Comparison of ENCODE assay signal across 8 mouse cellular contexts in genomic region chr11:60830433-60831052, GRCm38 (mm10). TPM values are rescaled to one million over a fixed set of nuclear protein-coding genes. Genes with fewer than 3 reads are reported as not detected.
DNase-seq lines count a peak whose midpoint lies in the region; ATAC-seq and TF ChIP-seq lines count a peak whose summit lies in the region.

Gene Dhrs7b, plus strand, starts transcription at chr11:60830631.

- peaks cover 0 to 18% of the 10 kb centered on the region in 2 experiments; a peak in 2 of 4 replicates for H3K36me3 ChIP-seq in MEL (ENCODE audit: control insufficient read depth in 1 of 2, insufficient read depth in 2 of 2, low read length in 2 of 2)
- no peaks in the 10 kb centered on the region for H3K36me3 ChIP-seq in forebrain, postnatal 0 days (ENCODE audit: insufficient read depth)
- H3K36me3 ChIP-seq in lung, embryonic 15.5 days: no peaks in the 10 kb centered on the region

- no peaks in the 10 kb centered on the region for H3K27me3 ChIP-seq in MEL (ENCODE audit: control insufficient read depth in 1 of 2, insufficient read depth in 2 of 2, low read length in 2 of 2)
- H3K27me3 ChIP-seq in cerebellum, adult 2 months (ENCODE audit: control insufficient read depth, insufficient read depth, low read length): no peaks in the 10 kb centered on the region
- no peaks in the 10 kb centered on the region for H3K27me3 ChIP-seq in forebrain, postnatal 0 days (ENCODE audit: insufficient read depth, low read length)
- H3K27me3 ChIP-seq in lung, embryonic 15.5 days: no peaks in the 10 kb centered on the region

- H3K27ac ChIP-seq in MEL (ENCODE audit: control insufficient read depth, low read depth, low read length): peak within 1 kb of the TSS; percentile 85
- H3K27ac ChIP-seq in cerebellum, adult 2 months (ENCODE audit: insufficient read depth, low read length): peak within 1 kb of the TSS; percentile 52
- peak within 1 kb of the TSS; percentile 80 for H3K27ac ChIP-seq in forebrain, postnatal 0 days (ENCODE audit: low read depth, low read length)
- H3K27ac ChIP-seq in lung, embryonic 15.5 days: peak within 1 kb of the TSS; percentile 65

- no peak for TF ChIP-seq RAD21 in MEL (IDR thresholded peaks at IDR 0.05; ENCODE audit: low read depth, low read length)

- DNase-seq in MEL (ENCODE audit: low read depth, low spot score): peak; percentile 100
- DNase-seq in cerebellum, adult 2 months: peak; percentile 92 to 95
- peak; percentile 95 for DNase-seq in forebrain, postnatal 0 days
- peak; percentile 83 for DNase-seq in heart, postnatal 4 days
- DNase-seq in layer of hippocampus, adult 8-10 months (ENCODE audit: low spot score in 2 of 2): peak; percentile 90 to 91
- peak; percentile 81 for DNase-seq in ovary, adult 18-20 months (ENCODE audit: low spot score)
- peak; percentile 96 for DNase-seq in thymus, postnatal 0 days (ENCODE audit: low spot score)

- TF ChIP-seq EP300 in MEL (IDR thresholded peaks at IDR 0.05; ENCODE audit: low read depth in 1 of 2, low read length in 2 of 2): no peak

- H3K4me1 ChIP-seq in MEL (ENCODE audit: control insufficient read depth in 1 of 2, insufficient read depth in 2 of 2, low read length in 2 of 2): peaks cover 4 to 19% of the 10 kb centered on the region in 2 experiments; a peak in 3 of 4 replicates
- 0 out of 2 replicates have a peak, but pooled peaks cover 3% of the 10 kb centered on the region for H3K4me1 ChIP-seq in cerebellum, adult 2 months (ENCODE audit: control insufficient read depth, insufficient read depth, low read length)
- H3K4me1 ChIP-seq in forebrain, postnatal 0 days (ENCODE audit: insufficient read depth): peaks cover 4% of the 10 kb centered on the region; the same call in 1 of the 2 replicates
- peaks cover 6% of the 10 kb centered on the region for H3K4me1 ChIP-seq in lung, embryonic 15.5 days

- under 1% methylated on average over 34 of the region's 34 CpGs for WGBS in cerebellum, adult 2 months
- WGBS in forebrain, postnatal 0 days: under 1% methylated on average over 34 of the region's 34 CpGs
- under 1% methylated on average over 34 of the region's 34 CpGs for WGBS in lung, embryonic 15.5 days

- TF ChIP-seq CTCF in MEL (IDR thresholded peaks at IDR 0.05 in 2 of 3, conservative IDR thresholded peaks at IDR 0.05 in 1 of 3; ENCODE audit: control insufficient read depth in 1 of 3, insufficient read depth in 1 of 3, low read depth in 2 of 3, low read length in 3 of 3, poor library complexity in 1 of 3, severe bottlenecking in 1 of 3): no peak
- TF ChIP-seq CTCF in cerebellum, adult 2 months (IDR thresholded peaks at IDR 0.05; ENCODE audit: borderline replicate concordance, insufficient read depth, low read depth, low read length): no peak
- no peak for TF ChIP-seq CTCF in forebrain, postnatal 0 days (IDR thresholded peaks at IDR 0.05; ENCODE audit: low read depth)

- ATAC-seq in forebrain, postnatal 0 days: peak; percentile 99
- ATAC-seq in lung, embryonic 15.5 days (ENCODE audit: borderline replicate concordance, extremely low read depth, low FRiP score, low TSS enrichment): peak; percentile 95

- no peaks in the 10 kb centered on the region for H3K9me3 ChIP-seq in MEL (replicated peaks; ENCODE audit: insufficient read depth, low read length)
- H3K9me3 ChIP-seq in forebrain, postnatal 0 days (ENCODE audit: low read length): no peaks in the 10 kb centered on the region
- H3K9me3 ChIP-seq in lung, embryonic 15.5 days: no peaks in the 10 kb centered on the region

- H3K4me2 ChIP-seq in forebrain, postnatal 0 days (ENCODE audit: low read depth): peak within 1 kb of the TSS; percentile 71
- peak within 1 kb of the TSS; percentile 73 for H3K4me2 ChIP-seq in lung, embryonic 15.5 days

- peak within 1 kb of the TSS; percentile 82 for H3K9ac ChIP-seq in MEL (ENCODE audit: control insufficient read depth, low read depth, low read length, poor library complexity, severe bottlenecking)
- peak within 1 kb of the TSS; percentile 70 for H3K9ac ChIP-seq in forebrain, postnatal 0 days
- H3K9ac ChIP-seq in lung, embryonic 15.5 days: peak within 1 kb of the TSS; percentile 77

- peak; percentile 85 to 99 for TF ChIP-seq POLR2A in MEL (IDR thresholded peaks at IDR 0.05; ENCODE audit: control insufficient read depth in 1 of 2, insufficient read depth in 1 of 2, low read depth in 1 of 2, low read length in 2 of 2, poor library complexity in 1 of 2)
- peak; percentile 84 for TF ChIP-seq POLR2A in cerebellum, adult 2 months (IDR thresholded peaks at IDR 0.05; ENCODE audit: borderline replicate concordance, insufficient read depth, low read length)

- peak within 1 kb of the TSS; percentile 72 to 87 for H3K4me3 ChIP-seq in MEL (ENCODE audit: control insufficient read depth in 1 of 2, insufficient read depth in 1 of 2, low read depth in 2 of 2, low read length in 2 of 2)
- peak within 1 kb of the TSS; percentile 94 for H3K4me3 ChIP-seq in cerebellum, adult 2 months (replicated peaks; ENCODE audit: insufficient read depth, low read depth, low read length)
- peak within 1 kb of the TSS; percentile 68 for H3K4me3 ChIP-seq in forebrain, postnatal 0 days (ENCODE audit: low read depth, low read length)
- H3K4me3 ChIP-seq in lung, embryonic 15.5 days: peak within 1 kb of the TSS; percentile 78

- H3K79me2 ChIP-seq in MEL (ENCODE audit: control insufficient read depth, insufficient read depth, low read length, poor library complexity): peaks cover 26% of the 10 kb centered on the region

TF ChIP-seq in MEL, 35 proteins besides CTCF, POLR2A, EP300 and RAD21 (continues in another document):
- TF ChIP-seq MXI1 (IDR thresholded peaks at IDR 0.05; ENCODE audit: low read depth, low read length) (peak; percentile 88), ELF1 (IDR thresholded peaks at IDR 0.05; ENCODE audit: low read depth, low read length) (no peak; the same call in 1 of the 2 replicates), ZMIZ1 (IDR thresholded peaks at IDR 0.05; ENCODE audit: low read depth, low read length) (no peak), JUND (IDR thresholded peaks at IDR 0.05; ENCODE audit: low read depth, low read length) (peak; percentile 81; the same call in 1 of the 2 replicates), CHD1 (IDR thresholded peaks at IDR 0.05; ENCODE audit: low read depth, low read length) (no peak), MAZ (IDR thresholded peaks at IDR 0.05; ENCODE audit: low read depth, low read length) (no peak), CHD2 (IDR thresholded peaks at IDR 0.05; ENCODE audit: low read length) (no peak), BHLHE40 (IDR thresholded peaks at IDR 0.05; ENCODE audit: borderline replicate concordance, low read depth, low read length) (no peak), ETS1 (IDR thresholded peaks at IDR 0.05; ENCODE audit: low read depth, low read length) (peak; percentile 88), SIN3A (IDR thresholded peaks at IDR 0.05; ENCODE audit: low read length) (peak; percentile 96), MEF2A (IDR thresholded peaks at IDR 0.05; ENCODE audit: extremely low read depth, insufficient replicate concordance, low read depth, low read length, poor library complexity, severe bottlenecking) (no peak), TCF12 (IDR thresholded peaks at IDR 0.05; ENCODE audit: low read depth, low read length) (peak; percentile 78), ZNF384 (IDR thresholded peaks at IDR 0.05; ENCODE audit: low read depth, low read length) (peak; percentile 74), USF1 (IDR thresholded peaks at IDR 0.05; ENCODE audit: low read depth, low read length) (peak; percentile 59), NELFE (IDR thresholded peaks at IDR 0.05; ENCODE audit: low read depth, low read length) (peak; percentile 94), TAL1 (IDR thresholded peaks at IDR 0.05; ENCODE audit: low read length) (no peak), NRF1 (IDR thresholded peaks at IDR 0.05; ENCODE audit: insufficient read depth, low read depth, low read length, poor library complexity, severe bottlenecking) (peak; percentile 97), ZC3H11A (IDR thresholded peaks at IDR 0.05; ENCODE audit: low read depth, low read length) (no peak), GATA1 (IDR thresholded peaks at IDR 0.05; ENCODE audit: low read depth, low read length) (no peak), MAX (IDR thresholded peaks at IDR 0.05; ENCODE audit: low read length) (peak; percentile 68; the same call in 1 of the 2 replicates), UBTF (IDR thresholded peaks at IDR 0.05; ENCODE audit: borderline replicate concordance, insufficient read depth, low read depth, low read length) (peak; percentile 74; the same call in 1 of the 2 replicates), USF2 (IDR thresholded peaks at IDR 0.05; ENCODE audit: borderline replicate concordance in 1 of 2, insufficient read depth in 1 of 2, low read depth in 1 of 2, low read length in 2 of 2) (no peak), MAFK (IDR thresholded peaks at IDR 0.05; ENCODE audit: borderline replicate concordance, low read depth, low read length) (no peak), MYC (IDR thresholded peaks at IDR 0.05; ENCODE audit: low read depth, low read length) (peak; percentile 95), HCFC1 (IDR thresholded peaks at IDR 0.05; ENCODE audit: low read depth, low read length) (peak; percentile 94), TBP (IDR thresholded peaks at IDR 0.05; ENCODE audit: low read depth, low read length) (peak; percentile 96), SMC3 (IDR thresholded peaks at IDR 0.05; ENCODE audit: low read depth, low read length) (no peak), POLR2AphosphoS2 (IDR thresholded peaks at IDR 0.05; ENCODE audit: low read length) (peak; percentile 77), KAT2A (conservative IDR thresholded peaks at IDR 0.05; ENCODE audit: low read depth, low read length) (peak; percentile 76), ZKSCAN1 (IDR thresholded peaks at IDR 0.05; ENCODE audit: low read depth, low read length) (no peak), E2F4 (IDR thresholded peaks at IDR 0.05; ENCODE audit: borderline replicate concordance, low read depth, low read length) (no peak), POLR2AphosphoS5 (IDR thresholded peaks at IDR 0.05; ENCODE audit: borderline replicate concordance, low read depth, low read length) (no peak)

RNA-seq across cellular contexts. Expression of gene Dhrs7b, which starts in this region (rescaled TPM):
- total RNA-seq in MEL (2012; rRNA removed): 67.8 and 81.5 TPM in 2 replicates
- polyA plus RNA-seq in MEL (2012; ENCODE audit: insufficient read depth in 1 of 2, insufficient read length in 2 of 2, low read depth in 1 of 2, low replicate concordance in 2 of 2, missing spikeins in 1 of 2): 10 to 100 TPM; 49.5 to 94.7 TPM
- polyA plus RNA-seq in cerebellum, adult 2 months (2012; rRNA removed): 21.5 and 21.9 TPM in 2 replicates
- 29.1 and 38.2 TPM in 2 replicates for total RNA-seq in forebrain, postnatal 0 days (2014; rRNA removed)
- 30.9 and 34.6 TPM in 2 replicates for polyA plus RNA-seq in forebrain, postnatal 0 days (2015; fragmentation: Nextera tagmentation; extraction: Ambion mirVana)
- total RNA-seq in heart, postnatal 4 days (2021): 10 to 100 TPM; 17.1 to 19.7 TPM
- 10 to 100 TPM; 26.3 to 27.9 (median 27.4) TPM for total RNA-seq in layer of hippocampus, adult 8-10 months (2022)
- polyA plus RNA-seq in lung, embryonic 15.5 days (2015; fragmentation: Nextera tagmentation; extraction: Ambion mirVana): 41.0 and 41.4 TPM in 2 replicates
- 32.2 and 33.2 TPM in 2 replicates for polyA plus RNA-seq in thymus, postnatal 0 days (2015; fragmentation: Nextera tagmentation; extraction: Ambion mirVana)

Comparison
In these comparisons a context has a peak if more than half of its experiments do, and no peak if none do; other contexts are left out.
1. Peak in every context shown above with its lines: DNase-seq, ATAC-seq, H3K4me3 ChIP-seq and H3K27ac ChIP-seq.